Mouse (Mus musculus): Measurements from ENCODE around the gene Lpar6. TPM values are rescaled to one million over a fixed set of nuclear protein-coding genes. Genes with fewer than 3 reads are reported as not detected.

The Lpar6 gene
- total RNA-seq, 2 experiments from 2014 or later: 1.6 to 1.8 TPM

DNA sequence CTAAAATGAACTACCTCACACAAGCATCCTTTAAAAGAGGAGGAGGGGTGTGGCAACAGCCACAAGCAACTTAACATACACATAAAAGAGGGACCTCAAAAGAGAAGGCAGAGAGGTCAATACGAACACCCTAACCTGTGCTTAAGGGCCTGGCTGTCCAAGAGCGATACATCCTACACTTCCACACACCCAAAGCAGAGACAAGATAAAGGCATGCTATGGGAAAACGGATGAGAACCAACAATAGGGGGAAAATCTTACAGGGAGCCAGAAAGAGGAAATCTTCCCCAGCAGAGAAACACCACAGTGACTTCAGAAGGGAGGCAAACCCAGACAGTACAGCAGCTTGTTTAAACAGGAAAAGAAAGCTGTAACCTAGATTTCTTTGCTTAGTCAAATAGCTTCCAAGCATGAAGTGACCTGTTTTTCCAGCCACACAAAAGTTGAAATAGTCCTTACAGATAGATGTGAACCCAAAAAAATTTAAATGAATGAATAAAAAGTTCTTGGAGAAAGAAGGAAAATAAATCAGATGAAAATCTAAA, 17.8 kb downstream of the Lpar6 start:
- DNase-seq: no peak

DNA sequence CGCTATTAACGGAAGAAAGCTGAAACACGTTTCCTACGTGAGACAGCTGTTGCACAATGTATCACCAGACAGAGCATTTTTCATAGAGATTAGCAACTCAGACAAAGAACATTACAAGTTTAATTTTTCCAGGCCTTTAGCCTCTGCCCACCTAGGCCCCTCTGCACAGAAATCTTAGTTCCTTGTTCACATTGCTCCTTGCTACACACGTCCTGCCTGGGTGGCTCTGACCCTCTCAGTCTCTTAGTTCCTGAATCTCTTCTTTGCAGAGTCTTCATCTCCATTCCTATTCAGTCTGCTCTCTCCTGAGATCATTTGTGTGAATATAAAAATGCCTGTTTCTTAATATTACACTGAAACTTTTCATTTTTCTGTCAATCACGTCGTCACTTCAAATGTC, 19.7 kb downstream of the Lpar6 start:
- no peak for DNase-seq

- DNase-seq: no peak
These were observed 20.5 kb downstream of the Lpar6 start for GRCm38 (mm10) chr14:73258181-73258580.

- DNase-seq: no peak
These were observed 24.5 kb downstream of the Lpar6 start for GRCm38 (mm10) chr14:73262210-73262609.

- no peak for DNase-seq
These were observed 28.5 kb downstream of the Lpar6 start for GRCm38 (mm10) chr14:73266166-73266565.

DNA sequence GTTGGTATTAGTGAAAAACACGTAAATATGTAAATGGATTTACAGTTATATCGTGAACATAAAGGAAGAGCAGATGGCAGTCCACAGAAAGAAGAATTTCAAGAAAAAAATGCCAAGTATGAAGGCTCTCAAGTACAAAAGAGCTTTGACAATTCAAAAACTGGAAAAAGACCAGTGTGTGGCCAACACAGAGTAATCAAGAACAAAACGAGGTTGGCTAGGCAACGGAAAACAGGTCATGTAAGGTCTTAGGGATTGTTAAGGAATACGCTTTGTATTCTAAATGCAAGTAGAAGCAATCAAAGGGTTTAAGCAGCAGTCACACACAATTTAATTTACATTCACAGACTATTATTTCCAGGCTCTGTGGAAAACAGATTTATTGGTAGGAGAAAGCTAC, 34.1 kb downstream of the Lpar6 start:
- no peak for DNase-seq

DNA sequence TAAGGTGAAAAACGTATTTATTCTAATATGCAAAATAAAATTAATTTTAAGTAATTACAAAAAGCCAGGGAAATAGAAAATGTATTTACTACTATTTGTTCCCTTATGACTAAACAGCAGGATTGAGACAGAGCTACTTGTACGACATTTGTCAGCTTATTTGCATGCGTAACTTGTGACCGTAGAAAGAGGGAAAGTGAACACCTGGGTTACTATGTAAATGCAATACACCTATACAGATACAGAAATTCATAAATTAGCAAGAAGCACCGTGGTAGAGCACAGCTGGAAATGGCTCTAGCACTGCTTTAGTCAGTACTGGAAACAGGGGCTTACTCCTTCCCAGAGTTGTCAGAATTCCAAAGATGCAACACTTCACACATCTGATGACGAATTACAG, 41.4 kb downstream of the Lpar6 start:
- DNase-seq: no peak

DNA sequence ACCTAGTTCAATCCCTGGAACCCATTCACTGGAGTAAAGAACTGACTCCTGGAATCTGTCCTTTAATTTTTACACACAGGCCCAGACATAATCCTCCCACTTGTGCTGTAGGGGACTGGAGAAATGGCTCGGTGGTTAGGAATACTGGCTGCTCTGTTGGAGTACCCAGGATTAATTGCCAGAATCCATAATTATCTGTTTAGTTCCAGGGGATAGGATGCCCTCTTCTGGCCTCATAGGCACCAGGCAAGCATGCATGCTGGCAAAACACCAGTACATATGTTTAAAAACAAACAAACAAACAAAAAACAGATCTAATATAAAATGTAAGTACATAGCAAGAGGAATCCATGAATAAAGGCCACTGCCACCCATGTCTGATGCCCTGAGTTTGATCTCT, 43.3 kb downstream of the Lpar6 start:
- peak in 1 of 2 experiments; percentile 14 for DNase-seq

DNA sequence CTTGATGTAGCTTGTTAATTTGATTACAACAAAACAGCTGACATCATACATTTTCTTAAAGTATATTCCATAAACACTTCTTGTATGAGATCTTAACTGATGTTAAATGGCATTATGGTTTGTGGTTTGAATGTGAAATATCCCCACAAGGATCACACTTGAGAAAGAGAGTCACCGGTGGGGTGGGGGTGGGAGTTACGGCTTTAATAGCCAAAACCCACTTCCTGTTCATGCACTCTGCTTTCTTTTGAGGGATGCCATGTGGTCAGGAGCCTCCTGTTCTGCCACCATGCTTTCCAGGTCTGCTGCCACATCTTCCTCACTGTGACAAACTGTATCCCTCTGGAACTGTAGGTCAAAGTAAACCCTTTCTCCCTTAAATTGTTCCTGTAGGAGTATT, 52.2 kb downstream of the Lpar6 start:
- DNase-seq: no peak

- DNase-seq: no peak
These were observed 54.7 kb downstream of the Lpar6 start for GRCm38 (mm10) chr14:73292434-73292833.

Small RNA genes within 50 kb of the gene (microRNA-seq; reads per million reads assigned to microRNA genes)
- 0 reads per million in 2 experiments for gene Mir687

Other genes with a start within 250 kb of the Lpar6 start
- gene Cysltr2, start 188.8 kb upstream of the Lpar6 start, total RNA-seq (2021): 1 to 10 TPM; 1.3 TPM
- gene Rcbtb2, start 114.9 kb upstream of the Lpar6 start, total RNA-seq (2021): 10 to 100 TPM; 23.9 to 32.3 TPM
- 10 to 100 TPM; 39.2 to 43.2 TPM for gene Rb1, start 87.9 kb downstream of the Lpar6 start, total RNA-seq (2021)
- gene Itm2b, start 147.4 kb downstream of the Lpar6 start, total RNA-seq (2021): 1,000 to 10,000 TPM in 1 of 2 experiments, 100 to 1,000 TPM in 1; 984 to 1,028 TPM